Mouse (Mus musculus) thymus, postnatal 36 days (tissue): ENCODE data around the gene Kmt5a.
A peak's percentile ranks its signal among the peaks of the same experiment; 100 is the strongest.

Experiments
- DNase-seq, 2 experiments: peaks; one replicate each; pipeline ENCODE4 v3.0.0; 2022; ENCODE audit warnings: mixed read lengths in 2 of 2

Gene Kmt5a

GRCm38 (mm10) chr5:124439447-124440093 is at the start of gene Kmt5a:
Gene Kmt5a, plus strand, starts transcription at chr5:124439930.
- DNase-seq: peak; percentile 92 to 96

- DNase-seq: no peak
These were observed 47.3 kb upstream of the Kmt5a start for GRCm38 (mm10) chr5:124392412-124392811.

GRCm38 (mm10) chr5:124393726-124394125 is 46.0 kb upstream of the Kmt5a start:
- DNase-seq: no peak

DNA sequence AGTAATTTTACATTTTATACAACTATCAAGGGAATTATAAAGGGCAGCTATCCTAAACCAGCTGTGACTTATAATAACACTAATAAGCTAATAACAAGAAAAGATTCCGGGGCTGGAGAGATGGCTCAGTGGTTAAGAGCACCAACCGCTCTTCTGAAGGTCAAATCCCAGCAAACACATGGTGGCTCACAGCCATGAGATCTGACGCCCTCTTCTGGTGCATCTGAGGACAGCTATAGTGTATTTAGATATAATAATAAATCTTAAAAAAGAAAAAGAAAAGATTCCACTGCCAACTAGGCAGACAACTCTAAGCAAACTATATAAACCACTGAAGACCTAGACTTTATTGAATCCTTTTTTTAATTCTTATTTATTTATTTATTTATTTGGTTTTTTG is 28.9 kb upstream of the Kmt5a start:
- DNase-seq: no peak

DNA sequence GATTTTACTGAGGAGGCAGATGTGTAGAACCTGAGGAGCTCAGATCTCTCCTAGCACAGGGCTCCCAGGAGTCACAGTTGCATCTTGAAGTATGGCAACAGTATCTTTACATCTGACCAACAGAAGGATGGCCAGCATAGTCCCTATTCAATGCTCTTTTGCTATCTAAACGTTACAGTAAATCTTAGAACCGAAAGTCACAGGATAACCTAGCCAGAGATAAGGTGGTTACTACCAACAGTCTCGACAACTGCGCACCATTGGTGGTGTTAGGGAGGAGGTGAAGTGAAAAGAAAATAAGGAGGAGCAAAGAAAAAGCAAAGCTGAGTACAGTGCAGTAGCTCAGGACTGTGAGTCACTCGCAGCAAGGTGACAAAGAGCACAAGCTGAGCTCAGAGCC is 27.6 kb upstream of the Kmt5a start:
- no peak for DNase-seq

GRCm38 (mm10) chr5:124418903-124419302 is 20.8 kb upstream of the Kmt5a start:
- DNase-seq: no peak

DNA sequence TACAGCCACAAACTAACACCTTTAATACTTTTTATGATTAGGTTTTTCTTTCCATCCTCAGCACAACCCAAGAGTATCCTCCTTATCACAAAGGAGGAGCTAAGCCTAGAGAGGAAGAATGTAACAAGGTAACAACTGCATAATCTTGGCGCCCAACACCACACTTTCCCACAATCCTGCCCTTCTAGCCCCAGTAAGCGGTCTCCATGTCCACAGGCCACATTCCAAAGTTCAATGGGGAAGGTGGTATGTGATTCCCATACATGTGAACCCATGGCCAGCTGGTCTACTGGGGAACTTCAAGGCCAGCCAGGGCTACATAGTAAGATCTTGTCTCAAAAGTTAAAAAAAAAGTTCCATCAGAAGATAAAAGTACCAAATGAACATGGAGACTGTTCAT is 17.9 kb upstream of the Kmt5a start:
- DNase-seq: no peak

- DNase-seq: no peak
These were observed 15.5 kb upstream of the Kmt5a start for GRCm38 (mm10) chr5:124424200-124424722.

DNA sequence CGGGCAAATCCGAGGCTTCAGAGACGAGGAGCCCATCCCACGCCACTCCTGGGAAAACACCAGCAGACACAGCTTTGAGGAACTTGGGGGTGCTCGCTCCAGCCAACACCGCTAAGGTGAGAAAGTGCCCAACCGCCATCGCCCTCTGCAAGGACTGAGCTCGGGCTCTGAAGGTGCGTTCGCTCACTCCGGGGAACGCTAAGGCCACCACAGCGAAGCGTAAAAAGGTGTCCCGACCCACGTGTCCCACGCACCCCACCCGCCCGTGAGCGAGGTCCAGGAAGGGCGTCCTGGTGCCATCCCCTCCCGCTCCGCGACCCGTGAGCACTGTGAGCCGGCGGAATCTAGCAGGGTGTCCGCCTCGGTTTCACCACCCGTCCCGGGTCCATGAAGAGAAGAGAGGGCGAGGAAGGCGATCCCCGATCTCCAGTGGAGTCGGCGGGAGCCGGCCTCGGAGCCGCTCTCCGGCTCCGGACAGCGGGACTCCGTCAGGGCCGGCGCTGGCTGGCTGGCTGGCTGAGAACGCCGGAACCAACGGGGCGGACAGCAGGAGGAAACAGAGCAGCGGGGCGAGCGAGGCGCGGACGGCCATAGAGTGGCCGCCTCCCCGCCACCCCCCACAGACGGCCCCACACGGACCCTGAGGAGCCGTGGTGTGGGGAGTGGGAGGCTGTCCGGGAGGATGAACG is 14.9 kb upstream of the Kmt5a start:
- peak in 1 of 2 experiments; percentile 33 for DNase-seq

GRCm38 (mm10) chr5:124425412-124426259 is 14.1 kb upstream of the Kmt5a start, which contains the start of gene Sbno1:
Gene Sbno1, minus strand, starts transcription at chr5:124426001.
- DNase-seq: peak; percentile 92 to 93

DNA sequence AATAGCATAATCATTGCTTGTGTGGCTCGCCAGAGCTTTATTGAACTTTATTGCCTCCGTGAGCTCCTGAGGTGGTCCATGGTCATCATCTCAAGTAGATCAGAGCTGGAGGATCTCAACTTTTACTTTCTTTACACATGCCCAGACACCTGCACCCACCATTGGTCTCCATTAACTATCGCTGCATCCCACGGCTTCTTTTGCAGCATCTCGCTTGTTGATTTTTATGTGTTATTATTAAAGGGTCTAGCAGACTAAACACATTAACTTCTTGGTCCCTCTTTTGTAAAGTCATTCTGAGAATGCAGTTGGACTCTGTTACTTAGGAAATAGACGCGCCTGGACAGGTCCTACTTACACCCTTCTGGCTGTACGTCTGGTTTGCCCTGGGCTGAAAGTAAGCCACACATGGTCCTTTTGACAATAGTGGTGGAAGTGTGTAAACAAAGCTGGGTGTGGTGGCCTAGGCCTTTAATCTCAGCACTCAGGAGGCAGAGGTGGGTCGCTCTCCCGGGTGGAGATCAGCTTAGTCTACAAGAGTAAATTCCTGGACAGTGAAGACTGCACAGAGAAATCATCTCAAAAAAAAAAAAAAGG is 13.2 kb upstream of the Kmt5a start:
- DNase-seq: no peak

GRCm38 (mm10) chr5:124432398-124433012 is 7.2 kb upstream of the Kmt5a start:
- DNase-seq: peak; percentile 61 to 69

GRCm38 (mm10) chr5:124433048-124433447 is 6.7 kb upstream of the Kmt5a start:
- DNase-seq: no peak

- DNase-seq: peak; percentile 50 to 63
These were observed 1.5 kb upstream of the Kmt5a start for GRCm38 (mm10) chr5:124438229-124438628.

DNA sequence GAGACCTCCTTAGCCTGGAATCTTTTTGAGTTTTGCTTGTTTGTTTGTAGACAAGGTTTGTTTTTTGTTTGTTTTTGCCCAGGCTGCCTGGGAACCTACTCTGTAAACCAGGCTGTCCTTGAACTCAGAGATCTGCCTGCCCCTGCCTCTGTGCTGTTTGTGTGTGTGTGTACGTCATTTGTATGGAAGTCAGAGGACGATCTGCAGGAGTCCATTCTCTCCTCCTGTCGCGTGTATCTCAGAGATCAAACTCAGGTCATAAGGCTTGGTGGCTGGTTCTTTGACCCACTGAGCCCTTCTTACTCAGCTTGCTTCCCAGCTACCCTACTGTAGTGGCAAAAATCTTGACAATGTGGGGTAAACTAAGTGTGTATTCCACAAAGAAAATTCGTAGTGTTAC is 984 bp upstream of the Kmt5a start:
- DNase-seq: no peak

GRCm38 (mm10) chr5:124440094-124440701 is 468 bp downstream of the Kmt5a start:
- DNase-seq: peak; percentile 72 to 80

DNA sequence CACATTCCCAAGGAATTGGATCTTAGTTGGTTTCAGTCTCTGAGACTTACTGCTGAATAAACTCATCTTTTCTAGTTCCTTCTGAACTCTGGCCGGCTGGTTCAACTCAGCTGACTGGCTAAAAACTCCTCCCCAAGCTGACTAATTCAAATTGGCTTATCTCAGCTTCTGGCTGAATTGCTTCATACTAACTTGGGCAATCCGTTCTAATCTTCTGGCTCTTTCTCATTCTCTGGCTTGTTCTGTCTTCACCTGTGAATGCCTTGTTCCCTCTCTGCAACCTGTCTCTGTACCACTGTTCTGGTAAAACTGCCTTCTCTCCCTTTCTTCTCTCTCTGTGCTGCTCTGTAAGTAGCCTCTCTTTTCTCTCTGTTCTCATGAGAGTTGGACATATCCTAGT is 2.9 kb downstream of the Kmt5a start:
- DNase-seq: no peak

DNA sequence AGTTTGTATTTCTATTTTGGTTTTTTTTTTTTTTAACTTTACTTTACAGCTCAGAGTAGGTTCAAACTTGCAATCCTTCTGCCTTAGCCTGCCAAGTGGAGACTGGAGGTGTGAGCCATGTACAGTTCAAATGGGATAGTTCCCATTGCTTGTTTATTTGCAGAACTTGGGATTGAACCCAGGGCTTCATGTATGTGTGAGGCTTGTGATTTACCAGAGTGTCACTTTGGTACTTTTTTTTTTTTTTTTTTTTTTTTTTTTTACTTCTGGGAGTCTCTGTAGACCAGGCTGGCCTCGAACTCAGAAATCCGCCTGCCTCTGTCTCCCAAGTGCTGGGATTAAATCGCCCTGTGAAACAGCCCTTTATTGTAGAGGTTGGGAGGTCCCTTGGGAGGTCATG is 4.5 kb downstream of the Kmt5a start:
- no peak for DNase-seq

- peak; percentile 72 to 83 for DNase-seq
These were observed 5.2 kb downstream of the Kmt5a start for GRCm38 (mm10) chr5:124444661-124445561.

DNA sequence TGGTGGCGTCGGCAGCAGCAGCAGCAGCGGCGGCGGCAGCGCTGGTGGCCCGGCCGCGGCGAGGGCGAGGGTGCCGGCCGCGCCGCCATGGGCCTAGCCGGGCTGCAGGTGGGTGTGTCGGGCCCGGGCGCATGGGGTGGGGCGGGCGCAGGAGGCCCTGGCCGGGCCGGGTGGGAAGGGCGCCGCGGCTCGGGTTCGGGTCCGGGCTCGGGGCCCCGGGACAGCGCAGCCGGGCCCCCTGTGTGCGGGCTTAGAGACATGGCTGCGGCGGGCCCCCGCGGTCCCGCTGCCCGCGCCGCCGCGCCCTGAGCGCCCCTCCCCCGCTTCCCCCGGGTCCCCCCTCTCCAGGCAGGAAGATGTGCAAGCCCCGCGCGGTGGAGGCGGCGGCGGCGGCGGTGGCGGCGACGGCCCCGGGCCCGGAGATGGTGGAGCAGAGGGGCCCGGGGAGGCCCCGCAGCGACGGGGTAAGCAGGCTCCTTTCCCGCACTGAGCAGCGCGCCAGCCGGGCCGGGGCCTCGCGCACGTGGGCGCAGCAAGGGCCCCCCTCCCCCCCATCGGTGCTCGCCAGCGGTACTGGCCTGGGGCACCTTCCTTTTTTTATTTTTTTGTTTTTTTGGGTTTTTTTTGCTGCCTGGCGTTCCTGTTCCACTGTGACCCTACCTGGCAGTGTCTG is 6.0 kb downstream of the Kmt5a start:
- peak; percentile 67 to 74 for DNase-seq
